Mouse (Mus musculus) liver, adult 2 months (tissue): ENCODE data around the gene Ntf5.

Experiments used
- CTCF ChIP-seq: fragments of 200-500 bp; IDR thresholded peaks from 2 replicates; pipeline ENCODE4 v1.5.1; 2011; ENCODE audit warnings: low read depth, low read length, control low read depth
- POLR2A ChIP-seq: fragments of 200-500 bp; IDR thresholded peaks from 2 replicates; pipeline ENCODE4 v1.6.1; 2011; ENCODE audit warnings: low read length, control low read depth; ENCODE audit not compliant: insufficient read depth; ENCODE audit errors: extremely low read depth

DNA sequence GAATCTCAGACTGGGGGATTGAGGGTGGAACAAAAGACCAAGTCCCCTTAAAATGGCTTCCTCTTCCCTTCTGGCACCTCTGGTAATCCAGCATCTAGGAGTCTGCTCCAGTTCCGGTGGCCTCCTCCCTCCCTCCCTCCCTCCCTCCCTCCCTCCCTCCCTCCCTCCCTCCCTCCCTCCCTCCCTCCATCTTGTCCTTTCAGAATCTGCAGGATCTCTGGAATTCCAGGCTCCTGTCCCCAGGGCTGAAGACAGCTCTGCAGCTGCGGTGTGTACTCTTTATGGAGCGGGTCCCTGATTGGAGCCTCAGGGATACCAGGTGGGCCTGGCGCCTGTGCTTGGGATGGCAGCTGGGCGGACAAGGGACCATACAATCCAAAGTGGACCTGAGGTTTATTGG is 47.8 kb downstream of the Ntf5 start:
- TF ChIP-seq CTCF (no peak), POLR2A (no peak)
